Mouse (Mus musculus) brain, embryonic 14.5 days (tissue): Measurements from ENCODE around the gene Kcnc4. TPM values are rescaled to one million over a fixed set of nuclear protein-coding genes. Genes with fewer than 3 reads are reported as not detected.

Experiments
- DNase-seq: peaks from one replicate; pipeline ENCODE4 v3.0.0-alpha.2; 2011; ENCODE audit warnings: low read depth
- CTCF ChIP-seq: fragments of 200-500 bp; IDR thresholded peaks from 2 replicates; pipeline ENCODE4 v1.5.1; 2012; ENCODE audit warnings: inconsistent platforms, mild to moderate bottlenecking, moderate library complexity, borderline replicate concordance; ENCODE audit not compliant: insufficient read depth, insufficient read length; ENCODE audit errors: extremely low read depth
- POLR2A ChIP-seq: fragments of 200-500 bp; IDR thresholded peaks from 2 replicates; pipeline ENCODE4 v1.6.1; 2012; ENCODE audit warnings: mild to moderate bottlenecking, inconsistent platforms, borderline replicate concordance; ENCODE audit not compliant: poor library complexity, insufficient read depth, insufficient read length, severe bottlenecking; ENCODE audit errors: extremely low read depth
- polyA plus RNA-seq: library from polyadenylated mRNA; depleted of rRNA; stranded (reverse); fragments of >200 nt; gene quantifications from 2 replicates; pipeline ENCODE4 v1.2.3, GENCODE M21; 2012; rRNA removed

The Kcnc4 gene
- polyA plus RNA-seq: 8.9 and 13.3 TPM in 2 replicates

DNA sequence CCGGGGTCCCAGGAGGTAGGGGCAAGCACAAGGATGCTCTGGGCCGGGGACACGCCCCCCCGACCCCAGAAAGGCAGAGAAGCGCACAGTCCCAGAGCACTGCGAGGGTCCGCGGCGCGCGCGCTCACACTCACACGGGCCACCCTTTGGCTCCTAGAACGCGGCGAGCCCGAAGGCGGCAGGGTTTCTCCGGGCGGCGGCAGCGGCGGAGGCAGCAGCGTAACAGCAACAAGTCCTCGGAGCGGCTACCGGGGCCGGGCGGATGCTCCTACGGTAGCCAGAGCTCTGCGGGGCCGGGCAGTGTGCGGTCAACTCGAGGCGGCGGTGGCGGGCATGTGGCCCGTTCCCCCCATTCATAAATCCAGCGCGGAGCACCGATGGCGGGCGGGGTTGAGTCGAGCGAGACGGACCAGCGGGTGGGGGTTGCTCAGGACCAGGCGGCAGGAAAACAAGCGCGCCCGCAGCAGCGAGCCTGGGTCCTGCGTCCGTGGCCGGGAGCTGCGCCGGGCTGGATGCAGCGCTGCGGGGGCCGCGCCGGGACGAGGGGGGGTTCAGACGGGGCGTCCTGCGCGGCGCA lies at the start of gene Kcnc4:
TSS of gene Kcnc4 (minus strand) at position 357 of the 577 bp plus-strand sequence.
- DNase-seq: peak; percentile 56

DNA sequence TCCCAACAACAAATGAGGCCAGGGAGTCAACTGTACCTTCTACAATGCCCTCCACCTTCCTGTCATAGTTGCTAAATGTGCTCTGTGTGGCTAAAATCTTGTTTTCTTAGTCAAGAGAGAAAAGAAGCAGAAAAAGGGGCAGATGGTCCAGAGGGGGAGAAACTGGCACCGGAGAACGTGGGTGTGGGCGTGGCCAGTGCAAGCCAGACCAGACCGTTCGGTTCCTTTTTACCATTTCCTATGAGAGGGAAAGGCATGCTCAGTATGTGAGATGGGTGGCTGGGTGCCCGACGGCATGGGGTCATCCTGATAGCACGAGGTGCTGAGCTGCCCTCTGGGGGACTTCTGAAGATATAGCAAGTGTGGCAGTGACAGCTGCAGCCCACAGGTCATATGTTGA lies 49.3 kb upstream of the Kcnc4 start:
- DNase-seq: no peak
- no peak for TF ChIP-seq POLR2A
- no peak for TF ChIP-seq CTCF

More for the DNA sequence above, at the start of gene Kcnc4:
- no peak for TF ChIP-seq POLR2A
- TF ChIP-seq CTCF: no peak

- TF ChIP-seq CTCF (no peak), POLR2A (no peak)
- DNase-seq: no peak
These were observed 48.6 kb upstream of the Kcnc4 start for GRCm38 (mm10) chr3:107507966-107508365.

GRCm38 (mm10) chr3:107506531-107506930 lies 47.2 kb upstream of the Kcnc4 start:
- no peak for DNase-seq
- TF ChIP-seq POLR2A: no peak
- no peak for TF ChIP-seq CTCF

GRCm38 (mm10) chr3:107505464-107506367 lies 46.4 kb upstream of the Kcnc4 start:
- DNase-seq: peak; percentile 91
- no peak for TF ChIP-seq CTCF
- TF ChIP-seq POLR2A: no peak

DNA sequence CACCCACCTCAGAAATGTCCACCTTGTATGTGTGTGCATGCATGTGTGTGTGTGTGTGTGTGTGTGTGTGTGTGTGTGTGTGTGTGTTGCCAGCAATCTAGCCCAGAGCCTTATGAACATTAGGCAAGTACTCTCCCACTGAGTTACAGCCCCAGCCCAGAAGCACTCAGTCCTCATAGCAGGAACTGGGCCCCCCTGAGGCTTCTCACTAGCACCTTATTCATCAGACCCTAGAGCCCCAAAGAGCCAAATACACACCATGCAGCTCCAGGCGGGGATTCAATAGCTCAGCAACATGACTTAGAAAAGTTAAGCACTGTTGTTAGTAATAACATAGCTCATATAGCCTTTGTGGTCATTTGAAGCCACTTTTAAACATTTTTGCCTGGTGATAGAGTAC lies 45.2 kb upstream of the Kcnc4 start:
- no peak for DNase-seq
- TF ChIP-seq CTCF: no peak
- TF ChIP-seq POLR2A: no peak

- no peak for DNase-seq
- TF ChIP-seq POLR2A: no peak
- TF ChIP-seq CTCF: no peak
These were observed 44.4 kb upstream of the Kcnc4 start for GRCm38 (mm10) chr3:107503716-107504115.

GRCm38 (mm10) chr3:107501702-107502151 lies 42.4 kb upstream of the Kcnc4 start:
- TF ChIP-seq CTCF (no peak), POLR2A (no peak)
- peak; percentile 86 for DNase-seq

- TF ChIP-seq CTCF (no peak), POLR2A (no peak)
- DNase-seq: no peak
These were observed 40.9 kb upstream of the Kcnc4 start for GRCm38 (mm10) chr3:107500301-107500700.

DNA sequence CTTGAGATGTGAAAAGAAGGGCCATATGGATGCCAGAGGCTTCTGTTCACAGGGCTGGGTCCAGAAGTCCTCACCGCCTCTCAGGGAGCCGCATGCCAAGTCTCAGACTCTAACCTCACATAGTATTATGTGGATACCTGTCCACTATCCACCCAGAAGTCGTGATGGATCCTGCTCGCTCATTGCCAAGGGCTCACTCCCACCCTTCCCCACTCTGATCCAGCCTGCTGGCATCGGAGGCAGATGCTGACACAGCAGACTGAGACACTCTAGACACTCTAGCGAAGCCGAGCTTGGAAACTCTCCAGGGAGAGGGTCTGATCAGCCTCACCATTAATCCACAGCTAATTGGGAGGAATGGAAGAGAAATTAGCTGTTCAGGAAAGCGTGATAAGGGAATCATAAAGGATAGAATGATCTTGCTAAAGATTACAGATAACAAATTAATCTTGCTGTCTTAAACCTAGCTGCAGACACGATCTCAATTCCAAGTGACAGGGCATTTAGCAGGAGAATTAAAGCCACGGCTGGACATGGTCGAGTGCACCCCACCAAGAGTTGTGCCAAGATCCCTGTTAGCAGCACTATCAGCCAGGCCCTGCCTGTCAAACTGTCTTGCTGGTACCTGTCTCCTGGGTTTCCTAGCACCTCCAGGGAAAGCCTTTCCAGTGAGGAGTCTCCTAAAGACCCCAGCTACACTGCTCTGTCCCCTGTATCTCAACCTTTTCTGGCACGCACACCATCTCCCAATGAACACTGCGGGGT lies 36.9 kb upstream of the Kcnc4 start:
- peak; percentile 92 for DNase-seq
- TF ChIP-seq CTCF: no peak
- TF ChIP-seq POLR2A: no peak

DNA sequence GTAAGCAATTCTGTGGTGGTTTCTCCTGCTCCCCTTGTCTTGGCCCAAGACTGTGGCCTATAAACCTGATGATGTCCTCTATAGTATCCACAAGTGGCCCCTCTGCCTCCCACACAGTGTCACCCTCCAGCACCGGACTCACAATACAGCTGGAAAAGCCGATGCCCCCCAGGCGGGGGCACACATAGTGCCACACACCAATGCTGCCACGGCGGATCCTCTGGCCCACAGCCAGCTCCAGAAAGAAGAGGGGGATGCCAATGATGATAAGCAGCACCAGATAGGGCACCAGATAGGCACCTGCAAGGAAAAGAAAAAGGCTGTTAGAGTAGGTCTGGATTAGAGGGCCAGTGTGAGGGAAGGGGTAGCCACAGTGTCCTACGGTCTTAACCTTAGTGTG lies 36.2 kb upstream of the Kcnc4 start:
- no peak for TF ChIP-seq POLR2A
- TF ChIP-seq CTCF: no peak
- DNase-seq: no peak
